8 mouse cellular contexts compared by ENCODE assay signal in genomic region chr7:25333596-25334307, GRCm38 (mm10). TPM values are rescaled to one million over a fixed set of nuclear protein-coding genes. Genes with fewer than 3 reads are reported as not detected.
DNase-seq lines count a peak whose midpoint lies in the region; ATAC-seq and TF ChIP-seq lines count a peak whose summit lies in the region.

No protein-coding gene starts in this region.

- TF ChIP-seq CTCF in heart, adult 2 months (IDR thresholded peaks at IDR 0.05), result peak; percentile 85
- peak; percentile 81 for TF ChIP-seq CTCF in kidney, adult 2 months (conservative IDR thresholded peaks at IDR 0.05; ENCODE audit: insufficient read depth, insufficient read length, low read depth, low read length)

- WGBS in embryonic facial prominence, embryonic 11.5 days, result 40% methylated on average over 16 of the region's 16 CpGs
- WGBS in heart, adult 2 months, result 50% methylated on average over 16 of the region's 16 CpGs
- WGBS in kidney, adult 2 months, result 47% methylated on average over 16 of the region's 16 CpGs
- 48% methylated on average over 16 of the region's 16 CpGs for WGBS in limb, embryonic 13.5 days
- WGBS in midbrain, embryonic 16.5 days, result 35% methylated on average over 16 of the region's 16 CpGs

- no peak overlapping the region for H3K9ac ChIP-seq in embryonic facial prominence, embryonic 11.5 days (replicated peaks; ENCODE audit: low read length)
- no peak overlapping the region for H3K9ac ChIP-seq in heart, adult 2 months (ENCODE audit: low read depth, low read length)
- no peak overlapping the region for H3K9ac ChIP-seq in limb, embryonic 13.5 days
- no peak overlapping the region for H3K9ac ChIP-seq in midbrain, embryonic 16.5 days (ENCODE audit: low read depth, low read length)

- peak; percentile 82 for DNase-seq in 3T3-L1 (ENCODE audit: low read depth, low spot score)
- DNase-seq in adrenal gland, adult 8-10 months, result peak; percentile 66
- DNase-seq in embryonic facial prominence, embryonic 11.5 days (ENCODE audit: low spot score), result peak; percentile 85
- peak; percentile 70 to 74 for DNase-seq in heart, adult 2 months
- DNase-seq in kidney, adult 2 months, result peak; percentile 81
- DNase-seq in splenic B cell, adult 2 months (ENCODE audit: low read depth, low spot score), result peak; percentile 88

- H3K4me1 ChIP-seq in embryonic facial prominence, embryonic 11.5 days (ENCODE audit: control insufficient read depth, insufficient read depth, low read length), result no peaks in the 10 kb centered on the region
- H3K4me1 ChIP-seq in heart, adult 2 months (ENCODE audit: control insufficient read depth, insufficient read depth, low read length), result no peaks in the 10 kb centered on the region
- no peaks in the 10 kb centered on the region for H3K4me1 ChIP-seq in kidney, adult 2 months (ENCODE audit: control insufficient read depth, insufficient read depth, low read length)
- H3K4me1 ChIP-seq in limb, embryonic 13.5 days, result no peaks in the 10 kb centered on the region
- no peaks in the 10 kb centered on the region for H3K4me1 ChIP-seq in midbrain, embryonic 16.5 days (ENCODE audit: control insufficient read depth, insufficient read depth, low read length)

- intact Hi-C loops in heart, adult 2 months (cut with DNase I), result loop anchor here (1.0 to 10.0 kb wide), 2 partner anchors 200 to 229 kb away; no protein-coding TSS in a partner anchor

- H3K27me3 ChIP-seq in embryonic facial prominence, embryonic 11.5 days (ENCODE audit: control insufficient read depth, insufficient read depth, low read length), result no peaks in the 10 kb centered on the region
- H3K27me3 ChIP-seq in heart, adult 2 months (ENCODE audit: control insufficient read depth, insufficient read depth, low read length), result no peaks in the 10 kb centered on the region
- no peaks in the 10 kb centered on the region for H3K27me3 ChIP-seq in kidney, adult 2 months (replicated peaks; ENCODE audit: control insufficient read depth, insufficient read depth, low read length)
- no peaks in the 10 kb centered on the region for H3K27me3 ChIP-seq in limb, embryonic 13.5 days
- H3K27me3 ChIP-seq in midbrain, embryonic 16.5 days (ENCODE audit: control insufficient read depth, insufficient read depth, low read depth, low read length), result no peaks in the 10 kb centered on the region
- H3K27me3 ChIP-seq in splenic B cell, adult 2 months (ENCODE audit: control insufficient read depth, insufficient read depth, low read length, poor library complexity, severe bottlenecking), result no peaks in the 10 kb centered on the region

- no peak overlapping the region for H3K27ac ChIP-seq in embryonic facial prominence, embryonic 11.5 days (replicated peaks; ENCODE audit: low read depth, low read length)
- no peak overlapping the region for H3K27ac ChIP-seq in heart, adult 2 months
- no peak overlapping the region for H3K27ac ChIP-seq in kidney, adult 2 months (ENCODE audit: insufficient read depth, low read depth, low read length)
- no peak overlapping the region for H3K27ac ChIP-seq in limb, embryonic 13.5 days
- no peak overlapping the region for H3K27ac ChIP-seq in midbrain, embryonic 16.5 days (ENCODE audit: low read length)

- peak; percentile 71; the same call in 1 of the 2 replicates for TF ChIP-seq EP300 in heart, adult 2 months (IDR thresholded peaks at IDR 0.05; ENCODE audit: insufficient read depth, low read depth, low read length)

- TF ChIP-seq POLR2A in heart, adult 2 months (IDR thresholded peaks at IDR 0.05; ENCODE audit: insufficient read depth, low read depth, low read length), result no peak
- no peak for TF ChIP-seq POLR2A in kidney, adult 2 months (IDR thresholded peaks at IDR 0.05; ENCODE audit: low read depth, low read length)

- peaks cover 9% of the 10 kb centered on the region for H3K36me3 ChIP-seq in embryonic facial prominence, embryonic 11.5 days (replicated peaks; ENCODE audit: control insufficient read depth, insufficient read depth, low read depth, low read length)
- H3K36me3 ChIP-seq in heart, adult 2 months (ENCODE audit: control insufficient read depth, insufficient read depth, low read length), result no peaks in the 10 kb centered on the region
- H3K36me3 ChIP-seq in kidney, adult 2 months (ENCODE audit: control insufficient read depth, insufficient read depth, low read length), result no peaks in the 10 kb centered on the region
- H3K36me3 ChIP-seq in limb, embryonic 13.5 days, result peaks cover 93% of the 10 kb centered on the region
- H3K36me3 ChIP-seq in midbrain, embryonic 16.5 days (ENCODE audit: control insufficient read depth, insufficient read depth, low read length), result peaks cover 42% of the 10 kb centered on the region
- H3K36me3 ChIP-seq in splenic B cell, adult 2 months (ENCODE audit: control insufficient read depth, insufficient read depth, low read length, poor library complexity, severe bottlenecking), result no peaks in the 10 kb centered on the region

- no peak overlapping the region for H3K4me3 ChIP-seq in embryonic facial prominence, embryonic 11.5 days (ENCODE audit: low read depth, low read length)
- no peak overlapping the region for H3K4me3 ChIP-seq in heart, adult 2 months
- H3K4me3 ChIP-seq in kidney, adult 2 months (ENCODE audit: insufficient read depth, low read depth, low read length), result no peak overlapping the region
- H3K4me3 ChIP-seq in limb, embryonic 13.5 days, result no peak overlapping the region
- H3K4me3 ChIP-seq in midbrain, embryonic 16.5 days (ENCODE audit: low read depth, low read length), result no peak overlapping the region

- H3K9me3 ChIP-seq in embryonic facial prominence, embryonic 11.5 days (replicated peaks; ENCODE audit: control insufficient read depth, low read length), result no peaks in the 10 kb centered on the region
- no peaks in the 10 kb centered on the region for H3K9me3 ChIP-seq in limb, embryonic 13.5 days
- no peaks in the 10 kb centered on the region for H3K9me3 ChIP-seq in midbrain, embryonic 16.5 days (replicated peaks; ENCODE audit: control insufficient read depth, low read length, poor library complexity, severe bottlenecking)

- peak; percentile 53; the same call in 1 of the 2 replicates for ATAC-seq in embryonic facial prominence, embryonic 11.5 days (replicated peaks; ENCODE audit: insufficient number of reproducible peaks, low FRiP score, low TSS enrichment, low read depth)
- ATAC-seq in limb, embryonic 13.5 days (ENCODE audit: low FRiP score, low read depth), result peak; percentile 51; the same call in 1 of the 2 replicates
- peak; percentile 44; the same call in 1 of the 2 replicates for ATAC-seq in midbrain, embryonic 16.5 days

- no peaks in the 10 kb centered on the region for H3K79me2 ChIP-seq in heart, adult 2 months (replicated peaks; ENCODE audit: control insufficient read depth, insufficient read depth, low read length)

- no peak overlapping the region for H3K4me2 ChIP-seq in embryonic facial prominence, embryonic 11.5 days (ENCODE audit: low read depth, low read length)
- no peak overlapping the region for H3K4me2 ChIP-seq in limb, embryonic 13.5 days (replicated peaks)
- no peak overlapping the region for H3K4me2 ChIP-seq in midbrain, embryonic 16.5 days (ENCODE audit: low read length)

RNA-seq across cellular contexts. Expression of gene Megf8, which starts 16.8 kb away (rescaled TPM):
- total RNA-seq in adrenal gland, adult 8-10 months (2022), result 10 to 100 TPM; 62.4 to 82.4 (median 71.7) TPM
- 8.7 and 10.8 TPM in 2 replicates for polyA plus RNA-seq in embryonic facial prominence, embryonic 11.5 days (2014; fragmentation: Nextera tagmentation; extraction: Ambion mirVana)
- total RNA-seq in heart, adult 2 months (2021), result 10 to 100 TPM; 28.9 to 31.7 TPM
- polyA plus RNA-seq in heart, adult 2 months (2012; rRNA removed), result 21.5 and 24.8 TPM in 2 replicates
- polyA plus RNA-seq in kidney, adult 2 months (2012; rRNA removed), result 23.5 and 29.8 TPM in 2 replicates
- polyA plus RNA-seq in limb, embryonic 13.5 days (2015; fragmentation: Nextera tagmentation; extraction: Ambion mirVana), result 18.1 and 19.5 TPM in 2 replicates
- 23.2 and 23.4 TPM in 2 replicates for polyA plus RNA-seq in midbrain, embryonic 16.5 days (2015; fragmentation: Nextera tagmentation; extraction: Ambion mirVana)

RNA-seq across cellular contexts. Expression of gene Tmem145, which starts 27.8 kb away (rescaled TPM):
- total RNA-seq in adrenal gland, adult 8-10 months (2022), result 1 to 10 TPM; 1.8 to 4.8 (median 4.5) TPM
- 0.91 and 1.3 TPM in 2 replicates for polyA plus RNA-seq in embryonic facial prominence, embryonic 11.5 days (2014; fragmentation: Nextera tagmentation; extraction: Ambion mirVana)
- total RNA-seq in heart, adult 2 months (2021), result not detected
- polyA plus RNA-seq in heart, adult 2 months (2012; rRNA removed), result 0.06 TPM in 1 of 2 replicates, not detected in the other
- 0.28 and 0.35 TPM in 2 replicates for polyA plus RNA-seq in kidney, adult 2 months (2012; rRNA removed)
- polyA plus RNA-seq in limb, embryonic 13.5 days (2015; fragmentation: Nextera tagmentation; extraction: Ambion mirVana), result 1.5 and 1.9 TPM in 2 replicates
- 83.8 and 98.0 TPM in 2 replicates for polyA plus RNA-seq in midbrain, embryonic 16.5 days (2015; fragmentation: Nextera tagmentation; extraction: Ambion mirVana)

RNA-seq across cellular contexts. Expression of gene Prr19, which starts 32.5 kb away (rescaled TPM):
- not detected for total RNA-seq in adrenal gland, adult 8-10 months (2022)
- 1.6 TPM in 2 replicates for polyA plus RNA-seq in embryonic facial prominence, embryonic 11.5 days (2014; fragmentation: Nextera tagmentation; extraction: Ambion mirVana)
- not detected for total RNA-seq in heart, adult 2 months (2021)
- polyA plus RNA-seq in heart, adult 2 months (2012; rRNA removed), result not detected in 2 replicates
- 0.08 TPM in 1 of 2 replicates, not detected in the other for polyA plus RNA-seq in kidney, adult 2 months (2012; rRNA removed)
- polyA plus RNA-seq in limb, embryonic 13.5 days (2015; fragmentation: Nextera tagmentation; extraction: Ambion mirVana), result 0.91 and 1.1 TPM in 2 replicates
- polyA plus RNA-seq in midbrain, embryonic 16.5 days (2015; fragmentation: Nextera tagmentation; extraction: Ambion mirVana), result 4.3 and 5.6 TPM in 2 replicates

RNA-seq across cellular contexts. Expression of gene Cnfn, which starts 35.8 kb away (rescaled TPM):
- total RNA-seq in adrenal gland, adult 8-10 months (2022), result not detected
- 0.60 TPM in 1 of 2 replicates, not detected in the other for polyA plus RNA-seq in embryonic facial prominence, embryonic 11.5 days (2014; fragmentation: Nextera tagmentation; extraction: Ambion mirVana)
- not detected for total RNA-seq in heart, adult 2 months (2021)
- polyA plus RNA-seq in heart, adult 2 months (2012; rRNA removed), result not detected in 2 replicates
- not detected in 2 replicates for polyA plus RNA-seq in kidney, adult 2 months (2012; rRNA removed)
- polyA plus RNA-seq in limb, embryonic 13.5 days (2015; fragmentation: Nextera tagmentation; extraction: Ambion mirVana), result 0.92 TPM in 1 of 2 replicates, not detected in the other
- not detected in 2 replicates for polyA plus RNA-seq in midbrain, embryonic 16.5 days (2015; fragmentation: Nextera tagmentation; extraction: Ambion mirVana)

RNA-seq across cellular contexts. Expression of gene Pafah1b3, which starts 36.0 kb away (rescaled TPM):
- 10 to 100 TPM; 34.0 to 48.5 (median 42.5) TPM for total RNA-seq in adrenal gland, adult 8-10 months (2022)
- 287 and 312 TPM in 2 replicates for polyA plus RNA-seq in embryonic facial prominence, embryonic 11.5 days (2014; fragmentation: Nextera tagmentation; extraction: Ambion mirVana)
- total RNA-seq in heart, adult 2 months (2021), result 1 to 10 TPM; 2.4 to 3.1 TPM
- 6.6 and 9.3 TPM in 2 replicates for polyA plus RNA-seq in heart, adult 2 months (2012; rRNA removed)
- polyA plus RNA-seq in kidney, adult 2 months (2012; rRNA removed), result 48.9 and 50.2 TPM in 2 replicates
- 281 and 307 TPM in 2 replicates for polyA plus RNA-seq in limb, embryonic 13.5 days (2015; fragmentation: Nextera tagmentation; extraction: Ambion mirVana)
- 672 and 703 TPM in 2 replicates for polyA plus RNA-seq in midbrain, embryonic 16.5 days (2015; fragmentation: Nextera tagmentation; extraction: Ambion mirVana)

Comparison
In these comparisons a context has a peak if more than half of its experiments do, and no peak if none do; other contexts are left out.
1. RNA of gene Tmem145, which starts 27.8 kb away (polyA plus RNA-seq): 83.8 to 98.0 TPM in midbrain, embryonic 16.5 days; 1.5 to 1.9 TPM in limb, embryonic 13.5 days, 0.91 to 1.3 TPM in embryonic facial prominence, embryonic 11.5 days, 0.28 to 0.35 TPM in kidney, adult 2 months and 0.06 TPM in heart, adult 2 months; every median in the first group is over 10 times any median in the second.
2. Peak in every context shown above with its lines, with median percentiles within 50 percentile points of each other: DNase-seq and ATAC-seq.